In the genomic region with DNA sequence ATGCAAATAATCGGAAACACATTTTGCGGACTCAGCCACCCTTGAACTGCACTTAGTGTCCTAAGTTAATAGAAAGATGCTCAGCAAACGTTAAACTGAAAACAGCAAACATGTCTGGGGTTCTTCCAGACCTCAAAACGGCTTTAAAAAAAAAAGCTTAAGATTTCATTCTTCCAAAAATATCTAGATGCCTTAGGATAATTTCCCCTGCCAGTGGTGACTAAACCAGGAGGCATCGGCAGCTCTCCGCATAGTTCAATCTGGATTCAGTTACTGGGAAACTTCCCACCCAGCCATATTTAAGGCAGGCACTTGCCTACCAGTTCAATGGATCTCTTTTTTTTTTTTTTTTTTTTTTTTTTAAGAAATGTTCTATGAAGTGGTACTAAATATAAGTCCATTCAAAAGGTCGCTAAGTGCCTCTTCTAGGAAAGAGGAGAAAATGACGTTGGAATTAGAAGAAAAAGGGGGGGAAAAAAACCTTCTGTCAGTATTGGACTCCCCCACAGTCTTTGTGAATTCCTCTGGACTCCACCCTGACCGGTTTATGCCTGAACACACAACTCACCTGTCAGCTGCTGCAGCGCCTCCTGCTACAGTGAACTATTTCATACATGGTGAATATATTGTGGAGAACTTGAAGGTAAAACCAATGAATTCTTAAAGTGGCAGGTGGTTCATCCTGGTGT, we compare ENCODE assay signal across 18 mouse cellular contexts.
DNase-seq lines count a peak whose midpoint lies in the region; ATAC-seq and TF ChIP-seq lines count a peak whose summit lies in the region.
"Had no signal": no experiment of that assay in that cellular context is flagged by ENCODE, and none has a peak within 500 bp of the region (broad histone marks: within the 10 kb centered on the region; RNA-seq: fewer than 3 reads in every experiment).

No protein-coding gene starts in this region.

- peak overlapping the region; percentile 39 for H3K4me2 ChIP-seq in embryonic facial prominence, embryonic 13.5 days
- 0 out of 2 replicates have a peak overlapping the region, but pooled peaks have one; percentile 34 for H3K4me2 ChIP-seq in limb, embryonic 12.5 days
- H3K4me2 ChIP-seq: forebrain, embryonic 12.5 days; hindbrain, embryonic 14.5 days; neural tube, embryonic 12.5 days had no signal

- peak overlapping the region; percentile 46; the same call in 1 of the 2 replicates for H3K4me3 ChIP-seq in gastrocnemius, adult 2 months
- no peak overlapping the region for H3K4me3 ChIP-seq in embryonic facial prominence, embryonic 13.5 days
- no peak overlapping the region for H3K4me3 ChIP-seq in limb, embryonic 12.5 days (replicated peaks)
- H3K4me3 ChIP-seq: forebrain, embryonic 12.5 days; intestine, embryonic 15.5 days; neural tube, embryonic 12.5 days; stomach, embryonic 15.5 days had no signal

- H3K9me3 ChIP-seq in embryonic facial prominence, embryonic 13.5 days, result no peaks in the 10 kb centered on the region
- no peaks in the 10 kb centered on the region for H3K9me3 ChIP-seq in limb, embryonic 12.5 days
- H3K9me3 ChIP-seq: forebrain, embryonic 12.5 days; intestine, embryonic 15.5 days; neural tube, embryonic 12.5 days; stomach, embryonic 15.5 days had no signal

- 22% methylated on average over 10 of the region's 10 CpGs for WGBS in embryonic facial prominence, embryonic 13.5 days
- 35% methylated on average over 10 of the region's 10 CpGs for WGBS in limb, embryonic 12.5 days

- H3K36me3 ChIP-seq in embryonic facial prominence, embryonic 13.5 days, result no peaks in the 10 kb centered on the region
- no peaks in the 10 kb centered on the region for H3K36me3 ChIP-seq in limb, embryonic 12.5 days
- H3K36me3 ChIP-seq: forebrain, embryonic 12.5 days; intestine, embryonic 15.5 days; neural tube, embryonic 12.5 days; stomach, embryonic 15.5 days had no signal

- H3K27ac ChIP-seq in gastrocnemius, adult 2 months, result peak overlapping the region; percentile 78
- H3K27ac ChIP-seq in embryonic facial prominence, embryonic 13.5 days, result peak overlapping the region; percentile 94
- H3K27ac ChIP-seq in limb, embryonic 12.5 days, result peak overlapping the region; percentile 86; the same call in 1 of the 2 replicates
- H3K27ac ChIP-seq: forebrain, embryonic 12.5 days; hindbrain, embryonic 14.5 days; liver, embryonic 14.5 days; neural tube, embryonic 12.5 days had no signal

- no peak for TF ChIP-seq CTCF in gastrocnemius, adult 2 months (IDR thresholded peaks at IDR 0.05)

- no peak for ATAC-seq in embryonic facial prominence, embryonic 13.5 days (ENCODE audit: insufficient number of reproducible peaks, insufficient read depth, low FRiP score, low TSS enrichment, low read depth)
- ATAC-seq in limb, embryonic 12.5 days (ENCODE audit: insufficient number of reproducible peaks, insufficient read depth, low FRiP score, low TSS enrichment, low read depth), result no peak

- peak; percentile 5 for DNase-seq in gastrocnemius, adult 2 months
- no peak for DNase-seq in gastrocnemius, postnatal 10 days
- peak; percentile 32 for DNase-seq in 3134 (ENCODE audit: extremely low read depth, insufficient read length, low spot score)
- DNase-seq in frontal cortex, adult 2 months (ENCODE audit: extremely low spot score in 1 of 2, low spot score in 1 of 2), result no peak
- no peak for DNase-seq in adrenal gland, postnatal 10 days
- no peak for DNase-seq in gastrocnemius, postnatal 36 days
- DNase-seq: cerebellum, adult 18-20 months; cerebellum, postnatal 36 days; thymus, postnatal 14 days had no signal

- no peaks in the 10 kb centered on the region for H3K27me3 ChIP-seq in embryonic facial prominence, embryonic 13.5 days
- H3K27me3 ChIP-seq in limb, embryonic 12.5 days, result no peaks in the 10 kb centered on the region
- H3K27me3 ChIP-seq: CH12.LX; forebrain, embryonic 12.5 days; intestine, embryonic 15.5 days; neural tube, embryonic 12.5 days; stomach, embryonic 15.5 days had no signal

- H3K4me1 ChIP-seq in embryonic facial prominence, embryonic 13.5 days, result peaks cover 40% of the 10 kb centered on the region
- peaks cover 30% of the 10 kb centered on the region for H3K4me1 ChIP-seq in limb, embryonic 12.5 days (replicated peaks)
- H3K4me1 ChIP-seq: neural tube, embryonic 12.5 days; stomach, embryonic 15.5 days had no signal

- H3K9ac ChIP-seq in embryonic facial prominence, embryonic 13.5 days, result no peak overlapping the region
- H3K9ac ChIP-seq in limb, embryonic 12.5 days (replicated peaks), result no peak overlapping the region
- H3K9ac ChIP-seq: forebrain, embryonic 12.5 days; hindbrain, embryonic 14.5 days; intestine, embryonic 15.5 days; liver, embryonic 14.5 days; neural tube, embryonic 12.5 days; stomach, embryonic 15.5 days had no signal

- intact Hi-C loops in gastrocnemius, adult 2 months (cut with DNase I), result no loop called here
- intact Hi-C loops in gastrocnemius, postnatal 36 days (cut with DNase I), result loop anchor here (10.0 kb wide), 1 partner anchor 111 kb away; no protein-coding TSS in a partner anchor

Comparison
In these comparisons a context has a peak if more than half of its experiments do, and no peak if none do; other contexts are left out.
1. DNase-seq: peak in gastrocnemius, adult 2 months (single experiment) and 3134 (single experiment); none in gastrocnemius, postnatal 10 days (single experiment), frontal cortex, adult 2 months (0 of 2), adrenal gland, postnatal 10 days (single experiment) and gastrocnemius, postnatal 36 days (0 of 2).
2. Peak in every context shown above with its lines, with median percentiles within 50 percentile points of each other: H3K27ac ChIP-seq.